Mouse (Mus musculus): ENCODE measurements at regions not wholly inside any gene's neighbourhood (a gene's known extent, or its start where the extent isn't known, plus 50 kb on each side); places are given as distances from the start of the nearest gene placed in this dataset.

- no peaks in the 10 kb centered on the region for H3K36me3 ChIP-seq (ENCODE audit: control insufficient read depth, insufficient read depth, low read length)
- 95% methylated on average over 8 of the region's 8 CpGs for whole genome bisulfite sequencing
- no peak overlapping the region for H3K27ac ChIP-seq (ENCODE audit: low read length)
- no peaks in the 10 kb centered on the region for H3K4me1 ChIP-seq (ENCODE audit: control insufficient read depth, insufficient read depth, low read length)
- H3K9ac ChIP-seq (ENCODE audit: low read depth, low read length): no peak overlapping the region
- ATAC-seq: no peak
- H3K27me3 ChIP-seq (ENCODE audit: control insufficient read depth, insufficient read depth, low read depth, low read length): no peaks in the 10 kb centered on the region
- no peaks in the 10 kb centered on the region for H3K9me3 ChIP-seq (replicated peaks; ENCODE audit: control insufficient read depth, low read length, poor library complexity, severe bottlenecking)
- no peak overlapping the region for H3K4me3 ChIP-seq (ENCODE audit: low read depth, low read length)
- no peak overlapping the region for H3K4me2 ChIP-seq (ENCODE audit: low read length)
These were observed 135.9 kb upstream of the Mkln1 start for GRCm38 (mm10) chr6:31262651-31263050.

GRCm38 (mm10) chr6:31263821-31264220 lies 134.7 kb upstream of the Mkln1 start:
- no peak for ATAC-seq
- no peaks in the 10 kb centered on the region for H3K36me3 ChIP-seq (ENCODE audit: control insufficient read depth, insufficient read depth, low read length)
- H3K9me3 ChIP-seq (replicated peaks; ENCODE audit: control insufficient read depth, low read length, poor library complexity, severe bottlenecking): no peaks in the 10 kb centered on the region
- H3K4me1 ChIP-seq (ENCODE audit: control insufficient read depth, insufficient read depth, low read length): no peaks in the 10 kb centered on the region
- H3K9ac ChIP-seq (ENCODE audit: low read depth, low read length): no peak overlapping the region
- no peaks in the 10 kb centered on the region for H3K27me3 ChIP-seq (ENCODE audit: control insufficient read depth, insufficient read depth, low read depth, low read length)
- H3K4me2 ChIP-seq (ENCODE audit: low read length): no peak overlapping the region
- H3K4me3 ChIP-seq (ENCODE audit: low read depth, low read length): no peak overlapping the region
- WGBS: 93% methylated on average over 6 of the region's 6 CpGs
- no peak overlapping the region for H3K27ac ChIP-seq (ENCODE audit: low read length)

GRCm38 (mm10) chr6:31266441-31267040 lies 132.0 kb upstream of the Mkln1 start:
- H3K27ac ChIP-seq (ENCODE audit: low read length): no peak overlapping the region
- no peaks in the 10 kb centered on the region for H3K36me3 ChIP-seq (ENCODE audit: control insufficient read depth, insufficient read depth, low read length)
- 81% methylated on average over 17 of the region's 17 CpGs for WGBS
- no peaks in the 10 kb centered on the region for H3K27me3 ChIP-seq (ENCODE audit: control insufficient read depth, insufficient read depth, low read depth, low read length)
- ATAC-seq: no peak
- no peak overlapping the region for H3K9ac ChIP-seq (ENCODE audit: low read depth, low read length)
- no peak overlapping the region for H3K4me3 ChIP-seq (ENCODE audit: low read depth, low read length)
- H3K4me2 ChIP-seq (ENCODE audit: low read length): no peak overlapping the region
- no peaks in the 10 kb centered on the region for H3K9me3 ChIP-seq (replicated peaks; ENCODE audit: control insufficient read depth, low read length, poor library complexity, severe bottlenecking)
- H3K4me1 ChIP-seq (ENCODE audit: control insufficient read depth, insufficient read depth, low read length): no peaks in the 10 kb centered on the region

DNA sequence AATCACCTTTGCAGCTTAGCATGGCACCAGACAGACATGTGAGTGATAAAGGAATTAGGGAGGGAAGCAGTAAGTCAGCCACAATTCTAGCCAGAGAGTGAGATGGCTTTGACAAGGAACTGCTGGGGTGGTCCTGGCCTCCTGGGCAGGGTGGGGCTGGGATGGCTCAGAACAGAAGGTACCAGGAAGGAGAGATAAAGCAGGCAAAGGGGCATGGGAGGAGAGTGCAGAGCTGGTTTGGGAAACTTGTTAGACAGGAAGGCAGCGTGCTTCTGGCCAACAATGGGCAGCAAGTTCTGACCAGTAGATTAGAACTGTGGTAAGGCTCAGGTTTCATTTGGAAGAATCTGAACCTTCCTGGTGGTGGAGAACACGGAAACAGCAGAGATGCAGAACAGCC lies 130.5 kb upstream of the Mkln1 start:
- Histone ChIP-seq H3K4me1 (ENCODE audit: control insufficient read depth, insufficient read depth, low read length) (no peaks in the 10 kb centered on the region), H3K27me3 (ENCODE audit: control insufficient read depth, insufficient read depth, low read depth, low read length) (no peaks in the 10 kb centered on the region), H3K36me3 (ENCODE audit: control insufficient read depth, insufficient read depth, low read length) (no peaks in the 10 kb centered on the region), H3K9me3 (replicated peaks; ENCODE audit: control insufficient read depth, low read length, poor library complexity, severe bottlenecking) (no peaks in the 10 kb centered on the region), H3K27ac (ENCODE audit: low read length) (no peak overlapping the region), H3K4me3 (ENCODE audit: low read depth, low read length) (no peak overlapping the region), H3K4me2 (ENCODE audit: low read length) (no peak overlapping the region), H3K9ac (ENCODE audit: low read depth, low read length) (no peak overlapping the region)
- ATAC-seq: no peak
- WGBS: 73% methylated on average over 2 of the region's 2 CpGs

DNA sequence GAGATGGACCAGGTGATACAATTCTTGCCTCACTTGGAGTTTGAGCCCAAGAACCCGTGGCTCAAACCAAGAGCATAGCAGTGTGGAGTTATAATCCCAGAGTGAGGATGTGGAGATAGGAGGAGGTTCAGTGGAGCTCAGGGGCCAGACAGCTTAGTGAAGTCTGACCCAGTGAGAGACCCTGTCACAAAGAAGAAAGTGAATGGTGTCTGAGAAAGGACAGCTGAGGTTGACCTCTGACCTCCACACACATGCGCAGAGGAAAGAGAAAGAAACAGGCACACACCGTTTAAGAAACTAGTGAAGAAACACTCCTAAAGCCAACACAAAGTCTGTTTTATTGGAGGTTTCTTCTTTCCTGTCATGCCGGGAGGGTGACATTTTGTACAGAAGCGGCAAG lies 124.7 kb upstream of the Mkln1 start:
- no peak for ATAC-seq
- H3K27ac ChIP-seq (ENCODE audit: low read length): no peak overlapping the region
- H3K36me3 ChIP-seq (ENCODE audit: control insufficient read depth, insufficient read depth, low read length): no peaks in the 10 kb centered on the region
- H3K9me3 ChIP-seq (replicated peaks; ENCODE audit: control insufficient read depth, low read length, poor library complexity, severe bottlenecking): no peaks in the 10 kb centered on the region
- H3K4me3 ChIP-seq (ENCODE audit: low read depth, low read length): no peak overlapping the region
- H3K4me2 ChIP-seq (ENCODE audit: low read length): no peak overlapping the region
- no peaks in the 10 kb centered on the region for H3K27me3 ChIP-seq (ENCODE audit: control insufficient read depth, insufficient read depth, low read depth, low read length)
- no peak overlapping the region for H3K9ac ChIP-seq (ENCODE audit: low read depth, low read length)
- 37% methylated on average over 5 of the region's 5 CpGs for WGBS
- no peaks in the 10 kb centered on the region for H3K4me1 ChIP-seq (ENCODE audit: control insufficient read depth, insufficient read depth, low read length)

DNA sequence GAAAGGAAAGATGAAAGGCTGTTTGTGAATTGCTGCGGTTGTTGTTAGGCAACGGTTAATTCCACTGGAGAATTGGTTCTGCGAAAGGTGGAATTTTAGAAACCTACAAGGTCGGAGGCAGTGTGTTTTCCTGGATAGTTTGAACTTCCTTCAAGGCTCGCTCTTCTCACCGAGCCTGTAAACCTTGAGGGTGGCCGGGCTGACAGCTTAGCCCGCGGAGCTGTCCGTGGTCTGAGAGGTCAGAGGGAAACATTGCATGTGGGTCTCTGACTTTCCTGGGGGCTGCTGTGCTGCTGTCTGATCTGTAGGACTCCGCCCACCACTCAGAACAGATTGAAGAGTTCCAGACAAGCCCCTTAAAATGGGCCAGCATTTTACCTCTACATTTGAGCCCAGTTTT lies 124.3 kb upstream of the Mkln1 start:
- no peaks in the 10 kb centered on the region for H3K9me3 ChIP-seq (replicated peaks; ENCODE audit: control insufficient read depth, low read length, poor library complexity, severe bottlenecking)
- ATAC-seq: no peak
- H3K9ac ChIP-seq (ENCODE audit: low read depth, low read length): no peak overlapping the region
- H3K27me3 ChIP-seq (ENCODE audit: control insufficient read depth, insufficient read depth, low read depth, low read length): no peaks in the 10 kb centered on the region
- no peak overlapping the region for H3K27ac ChIP-seq (ENCODE audit: low read length)
- no peak overlapping the region for H3K4me2 ChIP-seq (ENCODE audit: low read length)
- no peaks in the 10 kb centered on the region for H3K4me1 ChIP-seq (ENCODE audit: control insufficient read depth, insufficient read depth, low read length)
- H3K36me3 ChIP-seq (ENCODE audit: control insufficient read depth, insufficient read depth, low read length): no peaks in the 10 kb centered on the region
- WGBS: 27% methylated on average over 11 of the region's 11 CpGs
- no peak overlapping the region for H3K4me3 ChIP-seq (ENCODE audit: low read depth, low read length)

DNA sequence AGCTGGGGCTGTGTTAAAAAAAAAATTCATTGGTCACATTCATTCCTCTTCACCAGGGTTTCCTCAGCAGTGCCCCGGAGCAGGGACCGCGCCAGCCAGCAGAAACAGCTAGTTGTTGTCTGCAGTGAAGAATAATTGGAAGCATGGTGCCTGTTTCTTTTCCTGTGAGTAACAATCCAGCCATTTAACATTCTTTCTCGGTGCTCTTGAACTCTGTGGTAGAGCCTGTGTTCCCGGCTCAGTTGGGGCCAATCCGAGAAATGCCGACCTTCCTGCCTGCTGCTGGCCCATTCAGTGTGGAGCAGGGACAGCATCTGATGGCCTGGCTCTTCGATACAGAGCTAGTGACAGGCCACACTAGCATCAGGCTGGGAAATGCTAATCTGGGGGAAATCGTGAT lies 120.7 kb upstream of the Mkln1 start:
- Histone ChIP-seq H3K4me3 (ENCODE audit: low read depth, low read length) (no peak overlapping the region), H3K9me3 (replicated peaks; ENCODE audit: control insufficient read depth, low read length, poor library complexity, severe bottlenecking) (no peaks in the 10 kb centered on the region), H3K4me2 (ENCODE audit: low read length) (no peak overlapping the region), H3K36me3 (ENCODE audit: control insufficient read depth, insufficient read depth, low read length) (no peaks in the 10 kb centered on the region), H3K27ac (ENCODE audit: low read length) (no peak overlapping the region), H3K9ac (ENCODE audit: low read depth, low read length) (no peak overlapping the region), H3K27me3 (ENCODE audit: control insufficient read depth, insufficient read depth, low read depth, low read length) (no peaks in the 10 kb centered on the region), H3K4me1 (ENCODE audit: control insufficient read depth, insufficient read depth, low read length) (no peaks in the 10 kb centered on the region)
- ATAC-seq: no peak
- 57% methylated on average over 9 of the region's 9 CpGs for WGBS

DNA sequence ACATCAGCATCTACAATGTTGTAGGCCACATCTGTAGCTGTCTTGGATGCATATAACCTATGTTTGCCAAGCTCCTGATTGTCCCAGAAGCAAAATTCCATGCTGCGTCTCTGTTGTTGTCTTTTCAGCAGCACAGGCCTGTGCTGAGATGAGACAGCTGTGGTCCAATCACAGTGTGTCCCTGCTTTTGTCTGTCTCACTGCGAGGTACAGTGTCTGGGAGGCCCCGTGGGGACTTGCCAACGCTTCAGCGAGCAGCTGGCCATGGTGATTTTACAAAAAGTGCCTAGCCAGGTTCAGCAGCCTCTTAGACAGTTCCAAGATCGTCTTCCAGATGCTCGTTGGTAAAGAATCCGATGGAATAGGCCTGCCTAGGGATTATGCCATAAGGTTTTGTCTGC lies 114.6 kb upstream of the Mkln1 start:
- no peak overlapping the region for H3K27ac ChIP-seq (ENCODE audit: low read length)
- H3K4me1 ChIP-seq (ENCODE audit: control insufficient read depth, insufficient read depth, low read length): peaks cover 6% of the 10 kb centered on the region
- WGBS: 48% methylated on average over 8 of the region's 8 CpGs
- no peaks in the 10 kb centered on the region for H3K36me3 ChIP-seq (ENCODE audit: control insufficient read depth, insufficient read depth, low read length)
- no peaks in the 10 kb centered on the region for H3K27me3 ChIP-seq (ENCODE audit: control insufficient read depth, insufficient read depth, low read depth, low read length)
- ATAC-seq: no peak
- H3K4me3 ChIP-seq (ENCODE audit: low read depth, low read length): no peak overlapping the region
- H3K9me3 ChIP-seq (replicated peaks; ENCODE audit: control insufficient read depth, low read length, poor library complexity, severe bottlenecking): no peaks in the 10 kb centered on the region
- no peak overlapping the region for H3K9ac ChIP-seq (ENCODE audit: low read depth, low read length)
- H3K4me2 ChIP-seq (ENCODE audit: low read length): no peak overlapping the region

DNA sequence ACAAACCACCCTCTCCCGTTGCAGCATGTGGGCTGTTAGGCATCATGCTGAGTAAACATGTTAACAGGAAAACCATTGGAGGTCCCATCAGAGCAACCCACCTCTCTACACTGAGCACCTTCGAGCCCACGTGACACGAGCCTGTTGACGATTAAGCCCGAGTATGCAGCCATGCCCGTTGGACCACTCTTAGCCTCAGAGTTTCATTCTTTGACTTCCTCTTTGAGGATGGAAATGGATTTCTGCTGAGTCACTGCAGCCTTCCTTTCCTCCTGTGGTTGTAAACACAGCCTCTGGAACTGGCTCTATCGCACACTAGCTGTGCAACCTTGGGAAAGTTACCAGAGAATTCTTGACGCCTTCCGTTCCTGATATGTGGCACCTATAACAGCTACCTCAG lies 114.1 kb upstream of the Mkln1 start:
- no peak overlapping the region for H3K9ac ChIP-seq (ENCODE audit: low read depth, low read length)
- no peak overlapping the region for H3K27ac ChIP-seq (ENCODE audit: low read length)
- no peaks in the 10 kb centered on the region for H3K9me3 ChIP-seq (replicated peaks; ENCODE audit: control insufficient read depth, low read length, poor library complexity, severe bottlenecking)
- no peak for ATAC-seq
- no peak overlapping the region for H3K4me2 ChIP-seq (ENCODE audit: low read length)
- no peaks in the 10 kb centered on the region for H3K27me3 ChIP-seq (ENCODE audit: control insufficient read depth, insufficient read depth, low read depth, low read length)
- WGBS: 84% methylated on average over 10 of the region's 10 CpGs
- peaks cover 6% of the 10 kb centered on the region for H3K4me1 ChIP-seq (ENCODE audit: control insufficient read depth, insufficient read depth, low read length)
- H3K36me3 ChIP-seq (ENCODE audit: control insufficient read depth, insufficient read depth, low read length): no peaks in the 10 kb centered on the region
- no peak overlapping the region for H3K4me3 ChIP-seq (ENCODE audit: low read depth, low read length)

Measured in midbrain, embryonic 16.5 days (tissue).